Mouse (Mus musculus): ENCODE measurements around the gene Slc6a17.

DNA sequence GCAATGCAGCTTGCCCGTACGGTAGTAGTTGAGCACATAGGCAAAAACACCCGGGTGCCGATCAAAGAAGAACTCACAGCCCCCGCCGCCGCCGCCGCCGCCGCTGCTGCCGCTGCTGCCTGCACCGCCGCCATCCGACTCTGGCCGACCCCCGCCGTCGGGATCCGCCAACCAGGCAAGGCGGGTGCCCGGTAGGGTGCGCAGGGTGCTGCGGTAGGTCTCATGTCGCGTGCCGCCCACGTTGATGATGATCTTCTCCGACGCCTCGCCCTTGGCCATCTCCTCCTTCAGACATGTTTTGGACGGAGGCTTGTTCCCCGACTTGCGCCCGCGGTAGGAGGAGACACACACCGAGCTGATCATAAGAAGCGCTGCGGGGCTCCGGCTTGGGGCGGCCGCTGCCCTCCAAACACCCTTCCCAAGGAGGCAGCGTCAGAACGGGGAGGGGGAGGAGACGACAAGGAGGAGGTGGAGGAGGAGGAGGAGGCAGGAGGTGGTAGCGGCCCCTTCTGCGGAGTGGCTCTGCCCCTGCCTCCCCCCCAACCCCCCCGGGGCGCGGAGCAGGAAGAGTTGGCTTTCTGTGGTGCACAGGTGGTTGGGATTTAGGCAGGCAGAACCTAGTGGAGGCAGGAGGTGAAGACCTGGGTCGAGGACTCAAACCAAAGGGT lies 59.2 kb downstream of the Slc6a17 start:
- TF ChIP-seq POLR2A (IDR thresholded peaks at IDR 0.05; ENCODE audit: borderline replicate concordance, extremely low read depth, insufficient read depth, insufficient read length, poor library complexity, severe bottlenecking) = no peak
- no peak for TF ChIP-seq CTCF (IDR thresholded peaks at IDR 0.05; ENCODE audit: borderline replicate concordance, extremely low read depth, insufficient read depth, insufficient read length)

Data from brain, embryonic 14.5 days (tissue).